Mouse (Mus musculus) ES-E14 (cell line): ENCODE data around the gene Zdhhc13. TPM values are rescaled to one million over a fixed set of nuclear protein-coding genes. Genes with fewer than 3 reads are reported as not detected.

Experiments
- DNase-seq: peaks from one replicate; pipeline ENCODE4 v3.0.0-alpha.2; 2013; ENCODE audit warnings: low read depth, low spot score
- H3K27ac ChIP-seq: 2 replicates; pipeline ENCODE4 v1.5.1; 2012; ENCODE audit warnings: low read depth, mild to moderate bottlenecking, low read length, moderate library complexity, mixed read lengths; ENCODE audit not compliant: poor library complexity, insufficient read depth, severe bottlenecking
- H3K36me3 ChIP-seq: 2 replicates; pipeline ENCODE4 v1.6.1; 2012; ENCODE audit warnings: mild to moderate bottlenecking, low read length, moderate library complexity, mixed read lengths; ENCODE audit not compliant: control insufficient read depth, poor library complexity, insufficient read depth, severe bottlenecking
- H3K4me1 ChIP-seq, 2 experiments: fragments of 150-350 bp in 1 of 2; sonication (generic) in 1 of 2; 2 replicates each; pipeline ENCODE4 v1.6.1; 2012; ENCODE audit warnings: low read length in 2 of 2, mild to moderate bottlenecking in 1 of 2, mixed read lengths in 1 of 2; ENCODE audit not compliant: control insufficient read depth in 2 of 2, insufficient read depth in 2 of 2, poor library complexity in 1 of 2
- H3K4me3 ChIP-seq, 2 experiments: fragments of 150-350 bp in 1 of 2; sonication (generic) in 1 of 2; 2 replicates each; pipeline ENCODE4 v1.5.1; 2012; ENCODE audit warnings: low read length in 2 of 2, low read depth in 1 of 2, mild to moderate bottlenecking in 1 of 2, mixed read lengths in 1 of 2; ENCODE audit not compliant: insufficient read depth in 1 of 2, poor library complexity in 1 of 2, severe bottlenecking in 1 of 2
- H3K9ac ChIP-seq: 2 replicates; pipeline ENCODE4 v1.6.1; 2012; ENCODE audit warnings: low read depth, mild to moderate bottlenecking, low read length, mixed read lengths; ENCODE audit not compliant: poor library complexity, insufficient read depth, severe bottlenecking
- H3K9me3 ChIP-seq: fragments of 150-350 bp; sonication (generic); 2 replicates; pipeline ENCODE4 v1.6.1; 2012; ENCODE audit warnings: low read depth, mild to moderate bottlenecking, low read length; ENCODE audit not compliant: control insufficient read depth, insufficient read depth
- CHD2 ChIP-seq: IDR thresholded peaks from 2 replicates; pipeline ENCODE4 v1.6.1; 2014; ENCODE audit warnings: mild to moderate bottlenecking, low read depth, low read length, inconsistent platforms
- HCFC1 ChIP-seq: IDR thresholded peaks from 2 replicates; pipeline ENCODE4 v1.6.1; 2012; ENCODE audit warnings: low read length, inconsistent platforms, borderline replicate concordance; ENCODE audit not compliant: insufficient read depth
- MAFK ChIP-seq: IDR thresholded peaks from 2 replicates; pipeline ENCODE4 v1.6.1; 2014; ENCODE audit warnings: mild to moderate bottlenecking, low read depth, low read length, inconsistent platforms; ENCODE audit not compliant: insufficient read depth
- ZC3H11A ChIP-seq: IDR thresholded peaks from 2 replicates; pipeline ENCODE4 v1.6.1; 2012; ENCODE audit warnings: low read depth, mild to moderate bottlenecking, inconsistent platforms, low read length, borderline replicate concordance
- ZNF384 ChIP-seq: IDR thresholded peaks from 2 replicates; pipeline ENCODE4 v1.6.1; 2012; ENCODE audit warnings: low read depth, low read length, inconsistent platforms
- in situ Hi-C, 2 experiments: fragments of 600-800 bp; cut with MboI; formaldehyde crosslinking; loops; one replicate each; pipeline ENCODE4 v1.15.1; 2025; ENCODE audit warnings: low sequenced_read_pairs in 2 of 2, inconsistent platforms in 1 of 2; ENCODE audit not compliant: unreplicated experiment in 2 of 2
- total RNA-seq: library from RNA; depleted of rRNA; stranded (reverse); fragments of 300-350 nt; gene quantifications from 2 replicates; pipeline ENCODE4 v1.2.3, GENCODE M21; 2012

The Zdhhc13 gene
- total RNA-seq, 1 experiment, result 58.0 TPM

- H3K9me3 ChIP-seq, result no peaks in the 10 kb centered on the region
- H3K36me3 ChIP-seq, result no peaks in the 10 kb centered on the region
- no peak overlapping the region for H3K4me3 ChIP-seq
- no peak for DNase-seq
- TF ChIP-seq MAFK (no peak), ZNF384 (no peak), ZC3H11A (no peak), CHD2 (no peak), HCFC1 (no peak)
- in situ Hi-C loops, result no loop called here
- no peak overlapping the region for H3K9ac ChIP-seq
- no peaks in the 10 kb centered on the region for H3K4me1 ChIP-seq
- H3K27ac ChIP-seq, result no peak overlapping the region
Measured at GRCm38 (mm10) chr7:48843541-48843940, 54.7 kb downstream of the Zdhhc13 start.

- no peaks in the 10 kb centered on the region for H3K36me3 ChIP-seq
- no peak for TF ChIP-seq HCFC1
- H3K9me3 ChIP-seq, result no peaks in the 10 kb centered on the region
- H3K27ac ChIP-seq, result no peak overlapping the region
- no peak overlapping the region for H3K9ac ChIP-seq
- in situ Hi-C loops, result no loop called here
- no peak for DNase-seq
- no peaks in the 10 kb centered on the region for H3K4me1 ChIP-seq
- no peak overlapping the region for H3K4me3 ChIP-seq
Measured at GRCm38 (mm10) chr7:48845213-48845973, 56.6 kb downstream of the Zdhhc13 start.

GRCm38 (mm10) chr7:48846755-48847154 lies 58.0 kb downstream of the Zdhhc13 start:
- DNase-seq, result no peak
- Histone ChIP-seq H3K27ac (no peak overlapping the region), H3K9ac (no peak overlapping the region), H3K4me1 (no peaks in the 10 kb centered on the region), H3K4me3 (no peak overlapping the region), H3K9me3 (no peaks in the 10 kb centered on the region), H3K36me3 (no peaks in the 10 kb centered on the region)
- in situ Hi-C loops, result no loop called here
- TF ChIP-seq ZC3H11A (no peak), CHD2 (no peak), ZNF384 (no peak), HCFC1 (no peak), MAFK (no peak)

GRCm38 (mm10) chr7:48847820-48848650 lies 59.2 kb downstream of the Zdhhc13 start, which contains the start of gene Csrp3:
Csrp3 (minus strand) TSS chr7:48848033.
- no peak for DNase-seq
- H3K4me1 ChIP-seq, result no peaks in the 10 kb centered on the region
- in situ Hi-C loops, result no loop called here
- H3K27ac ChIP-seq, result no peak within 1 kb of the TSS
- no peaks in the 10 kb centered on the region for H3K9me3 ChIP-seq
- H3K36me3 ChIP-seq, result no peaks in the 10 kb centered on the region
- H3K9ac ChIP-seq, result no peak within 1 kb of the TSS
- no peak for TF ChIP-seq ZNF384
- TF ChIP-seq CHD2, result no peak
- TF ChIP-seq MAFK, result no peak
- TF ChIP-seq ZC3H11A, result no peak
- TF ChIP-seq HCFC1, result no peak
- H3K4me3 ChIP-seq, result no peak within 1 kb of the TSS
